Mouse (Mus musculus) neutrophil, adult 5-6 weeks (primary cell): ENCODE measurements around the gene Ndufs2. TPM values are rescaled to one million over a fixed set of nuclear protein-coding genes. Genes with fewer than 3 reads are reported as not detected.

Source experiments
- ATAC-seq: fragments of 151-379, 151-347 bp; 2 replicates; pipeline ENCODE4 v1.8.0; 2017; ENCODE audit warnings: mild to moderate bottlenecking, moderate TSS enrichment; ENCODE audit not compliant: insufficient number of reproducible peaks, poor library complexity, low FRiP score, severe bottlenecking; ENCODE audit errors: extremely low read depth
- total RNA-seq: library from RNA; stranded (forward); fragments of 200-1000 nt; gene quantifications from 2 replicates; pipeline ENCODE4 v1.2.3, GENCODE M21; 2017

Gene Ndufs2
- total RNA-seq, 1 experiment from 2014 or later: 150 TPM

DNA sequence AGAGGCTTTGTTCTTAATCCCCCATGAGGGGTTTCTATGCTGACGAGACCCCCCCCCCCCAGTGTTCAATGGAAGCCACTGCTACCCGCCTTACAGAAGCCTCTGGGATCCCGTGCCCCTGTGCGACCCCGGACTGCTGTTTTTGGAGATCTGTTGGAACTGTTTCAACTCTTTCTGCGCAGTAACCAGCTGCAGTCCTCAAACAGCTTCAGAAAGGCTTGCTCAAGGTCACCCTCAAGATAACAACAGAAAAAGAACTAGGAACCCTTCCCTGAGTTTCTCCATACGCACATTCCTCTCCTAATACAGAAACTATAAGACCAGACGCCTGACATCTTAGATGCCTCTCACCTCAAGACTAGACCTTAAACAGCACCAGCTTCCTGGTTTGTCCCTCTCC, 62.1 kb downstream of the Ndufs2 start:
- no peak for ATAC-seq

DNA sequence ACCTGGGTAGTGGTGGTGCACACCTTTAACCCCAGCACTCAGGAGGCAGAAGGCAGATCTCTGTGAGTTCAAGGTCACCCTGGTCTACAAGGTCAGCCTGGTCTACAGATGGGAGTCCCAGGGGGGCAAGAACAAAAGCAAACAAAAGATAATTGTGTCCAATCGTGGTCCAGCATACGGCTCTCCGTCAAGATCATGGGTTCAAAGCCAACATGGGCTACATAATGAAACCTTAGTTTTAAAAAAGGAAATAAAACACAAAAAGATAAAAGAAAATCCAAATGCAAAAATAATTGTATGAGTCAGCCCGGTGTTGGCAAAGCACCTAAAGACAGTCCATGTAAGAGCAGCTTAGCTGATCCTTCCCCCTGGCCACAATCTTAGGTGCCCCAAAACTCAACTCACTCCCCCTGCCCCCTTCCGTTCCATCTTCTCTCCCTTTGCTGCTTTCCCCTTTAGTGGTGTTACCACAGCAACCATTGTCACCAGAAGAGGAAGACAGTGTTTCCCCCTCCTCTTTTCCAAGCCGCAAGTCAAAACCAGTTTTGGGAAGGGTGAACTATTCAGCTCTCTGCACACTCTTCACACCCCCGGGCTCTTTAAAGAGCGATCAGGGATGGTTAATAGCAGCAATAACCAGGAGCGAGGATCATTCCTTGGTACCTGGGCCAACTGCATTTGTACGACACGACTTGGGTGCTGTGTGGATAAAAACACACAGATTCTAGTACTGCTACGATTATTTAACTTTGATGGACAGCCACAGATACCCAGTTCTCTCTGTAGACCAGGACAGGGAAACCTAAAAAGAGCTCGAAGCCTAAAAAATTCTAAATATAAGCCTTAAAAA, 63.1 kb downstream of the Ndufs2 start:
- no peak for ATAC-seq

DNA sequence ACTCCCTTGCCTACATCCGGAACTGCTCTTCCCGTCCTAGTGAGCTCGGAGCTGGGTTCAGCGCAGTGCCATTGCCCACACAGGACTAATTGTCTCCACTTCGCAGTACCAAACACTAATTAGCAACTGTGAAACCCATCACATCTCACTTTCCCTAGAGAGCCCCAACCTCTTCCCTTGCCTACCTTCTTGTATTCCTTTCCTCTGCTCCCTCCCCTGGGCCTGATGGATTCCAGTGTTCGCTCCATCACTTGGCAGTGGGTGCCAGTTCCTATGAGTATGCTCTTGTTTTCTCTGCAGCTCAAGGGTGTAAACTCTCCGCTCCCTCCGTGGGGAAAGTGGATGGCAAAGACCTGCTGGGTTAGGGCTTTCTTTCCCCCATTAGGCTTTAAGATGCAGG, 65.5 kb downstream of the Ndufs2 start:
- no peak for ATAC-seq

Other genes with a start within 250 kb of the Ndufs2 start
- gene Fcgr4, start 232.5 kb downstream of the Ndufs2 start, total RNA-seq: 134 TPM in 2 replicates
- 682 and 697 TPM in 2 replicates for gene Fcgr3, start 186.5 kb downstream of the Ndufs2 start, total RNA-seq
- not detected in 2 replicates for gene Cfap126, start 137.5 kb downstream of the Ndufs2 start, total RNA-seq
- gene Sdhc, start 100.8 kb downstream of the Ndufs2 start, total RNA-seq: 16.3 and 16.9 TPM in 2 replicates
- gene Mpz, start 100.7 kb downstream of the Ndufs2 start, total RNA-seq: not detected in 2 replicates
- gene Pcp4l1, start 55.1 kb downstream of the Ndufs2 start, total RNA-seq: 0.49 and 0.81 TPM in 2 replicates
- 0.25 TPM in 1 of 2 replicates, not detected in the other for gene Nr1i3, start 37.4 kb downstream of the Ndufs2 start, total RNA-seq
- 6.6 and 7.5 TPM in 2 replicates for gene Tomm40l, start 28.9 kb downstream of the Ndufs2 start, total RNA-seq
- gene Apoa2, start 26.3 kb downstream of the Ndufs2 start, total RNA-seq: not detected in 2 replicates
- 410 and 425 TPM in 2 replicates for gene Fcer1g, start 17.0 kb downstream of the Ndufs2 start, total RNA-seq
- 0.12 TPM in 1 of 2 replicates, not detected in the other for gene Adamts4, start 967 bp downstream of the Ndufs2 start, total RNA-seq
- gene B4galt3, start 18.9 kb upstream of the Ndufs2 start, total RNA-seq: 116 and 144 TPM in 2 replicates
- gene Ppox, start 29.8 kb upstream of the Ndufs2 start, total RNA-seq: 48.4 and 57.0 TPM in 2 replicates
- 45.5 and 45.7 TPM in 2 replicates for gene Usp21, start 36.6 kb upstream of the Ndufs2 start, total RNA-seq
- 32.0 and 39.7 TPM in 2 replicates for gene Ufc1, start 43.6 kb upstream of the Ndufs2 start, total RNA-seq
- 24.2 and 30.4 TPM in 2 replicates for gene Dedd, start 77.8 kb upstream of the Ndufs2 start, total RNA-seq
- gene Nit1, start 94.3 kb upstream of the Ndufs2 start, total RNA-seq: 27.2 and 33.0 TPM in 2 replicates
- 13.1 and 18.7 TPM in 2 replicates for gene Pfdn2, start 94.3 kb upstream of the Ndufs2 start, total RNA-seq
- gene Klhdc9, start 109.4 kb upstream of the Ndufs2 start, total RNA-seq: 0.58 TPM in 1 of 2 replicates, not detected in the other
- 2.2 and 2.9 TPM in 2 replicates for gene Nectin4, start 118.7 kb upstream of the Ndufs2 start, total RNA-seq
- gene Arhgap30, start 137.6 kb upstream of the Ndufs2 start, total RNA-seq: 441 and 469 TPM in 2 replicates
- gene Usf1, start 159.9 kb upstream of the Ndufs2 start, total RNA-seq: 111 and 138 TPM in 2 replicates
- gene Tstd1, start 167.5 kb upstream of the Ndufs2 start, total RNA-seq: 8.8 and 15.2 TPM in 2 replicates
- gene F11r, start 186.1 kb upstream of the Ndufs2 start, total RNA-seq: 2.5 and 2.9 TPM in 2 replicates